Mouse (Mus musculus) erythroblast, embryonic 14.5 days (primary cell): ENCODE data around the gene Aatk. TPM values are rescaled to one million over a fixed set of nuclear protein-coding genes. Genes with fewer than 3 reads are reported as not detected.

Experiments used
- H3K27me3 ChIP-seq: 2 replicates; pipeline ENCODE4 v1.6.1; 2012; ENCODE audit warnings: inconsistent platforms; ENCODE audit not compliant: control insufficient read depth
- H3K36me3 ChIP-seq: 2 replicates; pipeline ENCODE4 v1.6.1; 2012; ENCODE audit warnings: mild to moderate bottlenecking, inconsistent platforms; ENCODE audit not compliant: control insufficient read depth
- H3K4me1 ChIP-seq: 2 replicates; pipeline ENCODE4 v1.6.1; 2012; ENCODE audit warnings: inconsistent platforms; ENCODE audit not compliant: control insufficient read depth
- H3K4me3 ChIP-seq: replicated peaks from 2 replicates; pipeline ENCODE3; 2012; ENCODE audit warnings: moderate library complexity, mild to moderate bottlenecking, inconsistent platforms
- H3K9me3 ChIP-seq: 2 replicates; pipeline ENCODE4 v1.6.1; 2012; ENCODE audit warnings: low read length, inconsistent platforms, mixed read lengths; ENCODE audit not compliant: control insufficient read depth
- GATA1 ChIP-seq: IDR thresholded peaks from 2 replicates; pipeline ENCODE4 v1.6.1; 2012; ENCODE audit warnings: low read length, inconsistent platforms, mixed read lengths
- TAL1 ChIP-seq: IDR thresholded peaks from 3 replicates; pipeline ENCODE4 v1.6.1; 2012; ENCODE audit warnings: low read length, inconsistent platforms, mixed read lengths
- polyA plus RNA-seq: library from polyadenylated mRNA; stranded (reverse); fragments of >175 nt; gene quantifications from 2 replicates; pipeline ENCODE4 v1.2.3, GENCODE M21; 2012

Gene Aatk
- polyA plus RNA-seq, 1 experiment = 0.03 TPM

- TF ChIP-seq GATA1 = no peak
- TF ChIP-seq TAL1 = no peak
- Histone ChIP-seq H3K4me1 (no peaks in the 10 kb centered on the region), H3K4me3 (no peak overlapping the region), H3K27me3 (no peaks in the 10 kb centered on the region), H3K9me3 (no peaks in the 10 kb centered on the region), H3K36me3 (peaks cover 10% of the 10 kb centered on the region; the same call in 1 of the 2 replicates)
Measured at GRCm38 (mm10) chr11:120060634-120061033, 13.7 kb upstream of the Aatk start.

- H3K4me3 ChIP-seq = no peak overlapping the region
- no peaks in the 10 kb centered on the region for H3K36me3 ChIP-seq
- no peaks in the 10 kb centered on the region for H3K4me1 ChIP-seq
- no peaks in the 10 kb centered on the region for H3K9me3 ChIP-seq
- no peaks in the 10 kb centered on the region for H3K27me3 ChIP-seq
- TF ChIP-seq GATA1 (no peak), TAL1 (no peak)
Measured at GRCm38 (mm10) chr11:120055953-120056732, 9.2 kb upstream of the Aatk start.

- Histone ChIP-seq H3K4me1 (no peaks in the 10 kb centered on the region), H3K36me3 (no peaks in the 10 kb centered on the region), H3K4me3 (no peak overlapping the region), H3K27me3 (peaks cover 5% of the 10 kb centered on the region), H3K9me3 (no peaks in the 10 kb centered on the region)
- TF ChIP-seq TAL1 (no peak), GATA1 (no peak)
Measured at GRCm38 (mm10) chr11:120053846-120054245, 6.9 kb upstream of the Aatk start.

- TF ChIP-seq TAL1 = no peak
- no peak for TF ChIP-seq GATA1
- no peaks in the 10 kb centered on the region for H3K9me3 ChIP-seq
- H3K27me3 ChIP-seq = peaks cover 21% of the 10 kb centered on the region
- no peaks in the 10 kb centered on the region for H3K4me1 ChIP-seq
- H3K36me3 ChIP-seq = no peaks in the 10 kb centered on the region
- no peak overlapping the region for H3K4me3 ChIP-seq
Measured at GRCm38 (mm10) chr11:120052274-120052673, 5.3 kb upstream of the Aatk start.

- Histone ChIP-seq H3K36me3 (no peaks in the 10 kb centered on the region), H3K4me1 (no peaks in the 10 kb centered on the region), H3K4me3 (no peak overlapping the region), H3K27me3 (peaks cover 31% of the 10 kb centered on the region), H3K9me3 (no peaks in the 10 kb centered on the region)
- TF ChIP-seq GATA1 = no peak
- TF ChIP-seq TAL1 = no peak
Measured at GRCm38 (mm10) chr11:120051124-120051811, 4.3 kb upstream of the Aatk start.

- Histone ChIP-seq H3K27me3 (peaks cover 41% of the 10 kb centered on the region), H3K36me3 (no peaks in the 10 kb centered on the region), H3K9me3 (no peaks in the 10 kb centered on the region), H3K4me1 (no peaks in the 10 kb centered on the region), H3K4me3 (no peak overlapping the region)
- TF ChIP-seq GATA1 (no peak), TAL1 (no peak)
Measured at GRCm38 (mm10) chr11:120049067-120049466, 2.1 kb upstream of the Aatk start.

- TF ChIP-seq GATA1 (no peak), TAL1 (no peak)
- Histone ChIP-seq H3K36me3 (no peaks in the 10 kb centered on the region), H3K27me3 (peaks cover 41% of the 10 kb centered on the region), H3K4me1 (no peaks in the 10 kb centered on the region), H3K9me3 (no peaks in the 10 kb centered on the region), H3K4me3 (no peak overlapping the region)
Measured at GRCm38 (mm10) chr11:120048252-120048556, 1.2 kb upstream of the Aatk start.

- H3K4me3 ChIP-seq = no peak overlapping the region
- H3K36me3 ChIP-seq = no peaks in the 10 kb centered on the region
- H3K4me1 ChIP-seq = no peaks in the 10 kb centered on the region
- TF ChIP-seq TAL1 = no peak
- no peak for TF ChIP-seq GATA1
- peaks cover 41% of the 10 kb centered on the region for H3K27me3 ChIP-seq
- H3K9me3 ChIP-seq = no peaks in the 10 kb centered on the region
Measured at GRCm38 (mm10) chr11:120047531-120048251, 724 bp upstream of the Aatk start.

GRCm38 (mm10) chr11:120045839-120046552, 971 bp downstream of the Aatk start:
- H3K4me3 ChIP-seq = no peak overlapping the region
- H3K27me3 ChIP-seq = peaks cover 41% of the 10 kb centered on the region
- H3K36me3 ChIP-seq = no peaks in the 10 kb centered on the region
- H3K9me3 ChIP-seq = no peaks in the 10 kb centered on the region
- TF ChIP-seq TAL1 = no peak
- no peak for TF ChIP-seq GATA1
- H3K4me1 ChIP-seq = no peaks in the 10 kb centered on the region
